Mouse (Mus musculus) liver, embryonic 14.5 days (tissue): ENCODE data around the gene Kmt5b.

Source experiments
- CTCF ChIP-seq: IDR thresholded peaks from 2 replicates; pipeline ENCODE4 v1.5.1; 2016; ENCODE audit warnings: antibody characterized with exemption, low read depth, control low read depth
- EP300 ChIP-seq: IDR thresholded peaks from 2 replicates; pipeline ENCODE4 v1.6.1; 2016; ENCODE audit warnings: antibody characterized with exemption, low read depth

GRCm38 (mm10) chr19:3834301-3834700 is 67.1 kb downstream of the Kmt5b start:
- TF ChIP-seq CTCF (no peak), EP300 (no peak)
